10 mouse cellular contexts compared by ENCODE assay signal in the genomic region with DNA sequence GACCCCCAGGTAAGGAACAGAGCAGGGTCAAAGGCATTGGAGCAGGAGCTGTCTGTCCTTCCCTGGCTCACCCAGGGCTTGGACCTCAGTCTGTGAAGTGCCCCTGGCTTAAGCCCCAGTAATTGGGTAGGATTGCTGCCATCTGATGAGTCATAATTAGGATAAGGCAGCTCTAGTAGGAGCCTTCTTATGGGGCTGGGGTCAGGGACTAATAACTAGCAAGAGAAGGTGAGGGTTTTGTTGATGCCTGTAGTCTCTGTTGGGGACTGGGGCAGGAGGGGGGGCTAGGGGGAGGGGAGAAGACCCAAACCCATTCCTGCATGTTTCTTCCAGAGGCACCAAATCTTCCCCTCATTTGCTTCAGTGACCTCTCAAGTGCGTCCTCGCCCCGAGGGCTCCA.
DNase-seq lines count a peak whose midpoint lies in the region; ATAC-seq and TF ChIP-seq lines count a peak whose summit lies in the region.
"Had no signal": no experiment of that assay in that cellular context is flagged by ENCODE, and none has a peak within 500 bp of the region (broad histone marks: within the 10 kb centered on the region; RNA-seq: fewer than 3 reads in every experiment).

No protein-coding gene starts in this region.

- H3K36me3 ChIP-seq in kidney, embryonic 16.5 days (ENCODE audit: insufficient read depth, low read length), result no peaks in the 10 kb centered on the region
- no peaks in the 10 kb centered on the region for H3K36me3 ChIP-seq in hindbrain, embryonic 13.5 days
- H3K36me3 ChIP-seq in midbrain, postnatal 0 days (ENCODE audit: insufficient read depth, low read length), result no peaks in the 10 kb centered on the region

- H3K9me3 ChIP-seq in kidney, embryonic 16.5 days (ENCODE audit: low read length), result no peaks in the 10 kb centered on the region; the same call in 1 of the 2 replicates
- no peaks in the 10 kb centered on the region for H3K9me3 ChIP-seq in hindbrain, embryonic 13.5 days
- H3K9me3 ChIP-seq in midbrain, postnatal 0 days (ENCODE audit: low read length), result no peaks in the 10 kb centered on the region

- H3K27ac ChIP-seq in kidney, embryonic 16.5 days (ENCODE audit: low read length), result no peak overlapping the region
- H3K27ac ChIP-seq in hindbrain, embryonic 13.5 days, result peak overlapping the region; percentile 40; the same call in 1 of the 2 replicates
- no peak overlapping the region for H3K27ac ChIP-seq in midbrain, postnatal 0 days (ENCODE audit: low read depth, low read length)
- no peak overlapping the region for H3K27ac ChIP-seq in cerebellum, adult 2 months (ENCODE audit: insufficient read depth, low read length)

- H3K4me1 ChIP-seq in kidney, embryonic 16.5 days (ENCODE audit: insufficient read depth, low read length), result peaks cover 9% of the 10 kb centered on the region
- peaks cover 14% of the 10 kb centered on the region for H3K4me1 ChIP-seq in hindbrain, embryonic 13.5 days (replicated peaks)
- H3K4me1 ChIP-seq in midbrain, postnatal 0 days (ENCODE audit: insufficient read depth, low read length), result no peaks in the 10 kb centered on the region
- H3K4me1 ChIP-seq in cerebellum, adult 2 months (ENCODE audit: control insufficient read depth, insufficient read depth, low read length), result no peaks in the 10 kb centered on the region

- 3% methylated on average over 3 of the region's 3 CpGs for WGBS in kidney, embryonic 16.5 days
- WGBS in hindbrain, embryonic 13.5 days, result 13% methylated on average over 3 of the region's 3 CpGs
- WGBS in midbrain, postnatal 0 days, result 29% methylated on average over 3 of the region's 3 CpGs
- 45% methylated on average over 3 of the region's 3 CpGs for WGBS in cerebellum, adult 2 months

- H3K4me2 ChIP-seq in kidney, embryonic 16.5 days (replicated peaks; ENCODE audit: low read depth, low read length), result peak overlapping the region; percentile 44
- peak overlapping the region; percentile 36 for H3K4me2 ChIP-seq in hindbrain, embryonic 13.5 days
- peak overlapping the region; percentile 15; the same call in 1 of the 2 replicates for H3K4me2 ChIP-seq in midbrain, postnatal 0 days (ENCODE audit: low read depth, low read length, poor library complexity, severe bottlenecking)

- peak overlapping the region; percentile 22; the same call in 1 of the 2 replicates for H3K4me3 ChIP-seq in kidney, embryonic 16.5 days (ENCODE audit: low read length)
- no peak overlapping the region for H3K4me3 ChIP-seq in hindbrain, embryonic 13.5 days
- H3K4me3 ChIP-seq in midbrain, postnatal 0 days (ENCODE audit: low read depth, low read length), result no peak overlapping the region
- no peak overlapping the region for H3K4me3 ChIP-seq in cerebellum, adult 2 months (replicated peaks; ENCODE audit: insufficient read depth, low read depth, low read length)
- H3K4me3 ChIP-seq: erythroblast, embryonic 14.5 days had no signal

- 0 out of 2 replicates have a peak, but pooled peaks have one; percentile 12 for ATAC-seq in kidney, embryonic 16.5 days (ENCODE audit: low FRiP score, low TSS enrichment)
- ATAC-seq in hindbrain, embryonic 13.5 days (ENCODE audit: low FRiP score), result 0 out of 2 replicates have a peak, but pooled peaks have one; percentile 21
- ATAC-seq in midbrain, postnatal 0 days (ENCODE audit: low FRiP score), result no peak
- ATAC-seq: Patski had no signal

- TF ChIP-seq CTCF in midbrain, postnatal 0 days (IDR thresholded peaks at IDR 0.05), result no peak
- no peak for TF ChIP-seq CTCF in cerebellum, adult 2 months (IDR thresholded peaks at IDR 0.05; ENCODE audit: borderline replicate concordance, insufficient read depth, low read depth, low read length)

- no peaks in the 10 kb centered on the region for H3K27me3 ChIP-seq in kidney, embryonic 16.5 days (ENCODE audit: insufficient read depth, low read length)
- H3K27me3 ChIP-seq in hindbrain, embryonic 13.5 days, result 0 out of 2 replicates have a peak, but pooled peaks cover 6% of the 10 kb centered on the region
- no peaks in the 10 kb centered on the region for H3K27me3 ChIP-seq in midbrain, postnatal 0 days (ENCODE audit: insufficient read depth, low read length)
- H3K27me3 ChIP-seq in cerebellum, adult 2 months (ENCODE audit: control insufficient read depth, insufficient read depth, low read length), result no peaks in the 10 kb centered on the region
- H3K27me3 ChIP-seq: Patski had no signal

- H3K9ac ChIP-seq in kidney, embryonic 16.5 days (replicated peaks; ENCODE audit: low read length), result peak overlapping the region; percentile 61
- peak overlapping the region; percentile 51; the same call in 1 of the 2 replicates for H3K9ac ChIP-seq in hindbrain, embryonic 13.5 days
- no peak overlapping the region; the same call in 1 of the 2 replicates for H3K9ac ChIP-seq in midbrain, postnatal 0 days (replicated peaks; ENCODE audit: low read length, poor library complexity, severe bottlenecking)

- DNase-seq in adrenal gland, adult 2 months, result peak; percentile 47
- DNase-seq in adrenal gland, adult 18-20 months (ENCODE audit: low spot score in 2 of 2), result no peak
- no peak for DNase-seq in kidney, postnatal 4 days
- no peak for DNase-seq in midbrain, postnatal 0 days (ENCODE audit: low spot score)
- no peak for DNase-seq in cerebellum, adult 2 months
- DNase-seq in right cerebral cortex, postnatal 25 days, result no peak

- no peak for TF ChIP-seq POLR2A in cerebellum, adult 2 months (IDR thresholded peaks at IDR 0.05; ENCODE audit: borderline replicate concordance, insufficient read depth, low read length)
